Comparison of ENCODE assay signal across 8 mouse cellular contexts in genomic region chr10:112059702-112060582, GRCm38 (mm10). TPM values are rescaled to one million over a fixed set of nuclear protein-coding genes. Genes with fewer than 3 reads are reported as not detected.
DNase-seq lines count a peak whose midpoint lies in the region; ATAC-seq lines count a peak whose summit lies in the region.

Gene Glipr1l1 (plus strand): TSS chr10:112060189.

- no peak within 1 kb of the TSS for H3K4me3 ChIP-seq in kidney, embryonic 14.5 days (ENCODE audit: low read length)
- H3K4me3 ChIP-seq in limb, embryonic 11.5 days (ENCODE audit: low read depth, low read length) = no peak within 1 kb of the TSS
- no peak within 1 kb of the TSS for H3K4me3 ChIP-seq in midbrain, embryonic 16.5 days (ENCODE audit: low read depth, low read length)

- H3K36me3 ChIP-seq in kidney, embryonic 14.5 days (ENCODE audit: control insufficient read depth, insufficient read depth, low read length) = no peaks in the 10 kb centered on the region
- H3K36me3 ChIP-seq in limb, embryonic 11.5 days (ENCODE audit: control insufficient read depth, insufficient read depth, low read length) = no peaks in the 10 kb centered on the region
- H3K36me3 ChIP-seq in midbrain, embryonic 16.5 days (ENCODE audit: control insufficient read depth, insufficient read depth, low read length) = no peaks in the 10 kb centered on the region

- no peaks in the 10 kb centered on the region for H3K27me3 ChIP-seq in kidney, embryonic 14.5 days (ENCODE audit: control insufficient read depth, insufficient read depth, low read length)
- no peaks in the 10 kb centered on the region for H3K27me3 ChIP-seq in limb, embryonic 11.5 days (ENCODE audit: control insufficient read depth, insufficient read depth, low read length)
- no peaks in the 10 kb centered on the region for H3K27me3 ChIP-seq in midbrain, embryonic 16.5 days (ENCODE audit: control insufficient read depth, insufficient read depth, low read depth, low read length)

- H3K4me1 ChIP-seq in kidney, embryonic 14.5 days (ENCODE audit: control insufficient read depth, insufficient read depth, low read length) = no peaks in the 10 kb centered on the region
- H3K4me1 ChIP-seq in limb, embryonic 11.5 days (ENCODE audit: control insufficient read depth, insufficient read depth, low read length) = no peaks in the 10 kb centered on the region
- H3K4me1 ChIP-seq in midbrain, embryonic 16.5 days (ENCODE audit: control insufficient read depth, insufficient read depth, low read length) = no peaks in the 10 kb centered on the region

- H3K9ac ChIP-seq in kidney, embryonic 14.5 days (ENCODE audit: low read depth, low read length) = no peak within 1 kb of the TSS
- no peak within 1 kb of the TSS for H3K9ac ChIP-seq in limb, embryonic 11.5 days (ENCODE audit: low read length)
- no peak within 1 kb of the TSS for H3K9ac ChIP-seq in midbrain, embryonic 16.5 days (ENCODE audit: low read depth, low read length)

- peak; percentile 11 for DNase-seq in urinary bladder, postnatal 25 days (ENCODE audit: low spot score)
- no peak for DNase-seq in urinary bladder, postnatal 10 days (ENCODE audit: low spot score)
- peak; percentile 21 for DNase-seq in cerebellum, adult 9-10 months
- peak; percentile 73 for DNase-seq in limb, embryonic 11.5 days (ENCODE audit: low spot score)
- peak; percentile 68 for DNase-seq in testis, postnatal 10 days (ENCODE audit: low spot score)

- 50% methylated on average over 14 of the region's 14 CpGs for WGBS in kidney, embryonic 14.5 days
- WGBS in limb, embryonic 11.5 days = 58% methylated on average over 14 of the region's 14 CpGs
- WGBS in midbrain, embryonic 16.5 days = 34% methylated on average over 14 of the region's 14 CpGs

- no peaks in the 10 kb centered on the region for H3K9me3 ChIP-seq in kidney, embryonic 14.5 days (ENCODE audit: control insufficient read depth, low read length)
- no peaks in the 10 kb centered on the region for H3K9me3 ChIP-seq in limb, embryonic 11.5 days (ENCODE audit: control insufficient read depth, low read length)
- H3K9me3 ChIP-seq in midbrain, embryonic 16.5 days (replicated peaks; ENCODE audit: control insufficient read depth, low read length, poor library complexity, severe bottlenecking) = no peaks in the 10 kb centered on the region

- no peak within 1 kb of the TSS for H3K27ac ChIP-seq in kidney, embryonic 14.5 days (ENCODE audit: low read depth, low read length)
- H3K27ac ChIP-seq in limb, embryonic 11.5 days (replicated peaks; ENCODE audit: low read depth, low read length) = no peak within 1 kb of the TSS
- peak within 1 kb of the TSS; percentile 58 for H3K27ac ChIP-seq in midbrain, embryonic 16.5 days (ENCODE audit: low read length)

- peak; percentile 100 for ATAC-seq in frontal cortex, adult (ENCODE audit: low TSS enrichment)
- ATAC-seq in kidney, embryonic 14.5 days (ENCODE audit: low FRiP score, low TSS enrichment) = peak; percentile 92
- peak; percentile 78 for ATAC-seq in limb, embryonic 11.5 days (ENCODE audit: insufficient number of reproducible peaks, low FRiP score, low TSS enrichment, low read depth)
- peak; percentile 100 for ATAC-seq in midbrain, embryonic 16.5 days

- H3K4me2 ChIP-seq in kidney, embryonic 14.5 days (replicated peaks; ENCODE audit: low read depth, low read length) = no peak within 1 kb of the TSS
- H3K4me2 ChIP-seq in limb, embryonic 11.5 days (ENCODE audit: low read depth, severe bottlenecking) = no peak within 1 kb of the TSS
- H3K4me2 ChIP-seq in midbrain, embryonic 16.5 days (ENCODE audit: low read length) = peak within 1 kb of the TSS; percentile 32

RNA-seq across cellular contexts. Expression of gene Glipr1l1, which starts in this region (rescaled TPM):
- polyA plus RNA-seq in kidney, embryonic 14.5 days (2014; fragmentation: Nextera tagmentation; extraction: Ambion mirVana) = not detected in 2 replicates
- polyA plus RNA-seq in limb, embryonic 11.5 days (2014; fragmentation: Nextera tagmentation; extraction: Ambion mirVana) = not detected in 2 replicates
- polyA plus RNA-seq in midbrain, embryonic 16.5 days (2015; fragmentation: Nextera tagmentation; extraction: Ambion mirVana) = 0.21 and 0.40 TPM in 2 replicates

Comparison
In these comparisons a context has a peak if more than half of its experiments do, and no peak if none do; other contexts are left out.
1. Peak in ATAC-seq in kidney, embryonic 14.5 days; RNA of the gene not detected or under 1 TPM.
2. Peak in DNase-seq and ATAC-seq in limb, embryonic 11.5 days; RNA of the gene not detected or under 1 TPM.
3. Peak in ATAC-seq, H3K27ac ChIP-seq and H3K4me2 ChIP-seq in midbrain, embryonic 16.5 days; RNA of the gene not detected or under 1 TPM.